Mouse (Mus musculus) left cerebral cortex, adult 8-10 months (tissue): ENCODE measurements around the gene Prom2. TPM values are rescaled to one million over a fixed set of nuclear protein-coding genes. Genes with fewer than 3 reads are reported as not detected.
A peak's percentile ranks its signal among the peaks of the same experiment; 100 is the strongest.

Experiments
- DNase-seq, 2 experiments: peaks; one replicate each; pipeline ENCODE4 v3.0.0; 2022; ENCODE audit warnings: low spot score in 2 of 2
- total RNA-seq, 4 experiments: library from RNA; stranded (reverse); gene quantifications; 2 replicates each; pipeline ENCODE4 v1.2.4; 2022

Gene Prom2
- total RNA-seq, 4 experiments from 2014 or later: 0.26 to 0.50 (median 0.38) TPM

DNA sequence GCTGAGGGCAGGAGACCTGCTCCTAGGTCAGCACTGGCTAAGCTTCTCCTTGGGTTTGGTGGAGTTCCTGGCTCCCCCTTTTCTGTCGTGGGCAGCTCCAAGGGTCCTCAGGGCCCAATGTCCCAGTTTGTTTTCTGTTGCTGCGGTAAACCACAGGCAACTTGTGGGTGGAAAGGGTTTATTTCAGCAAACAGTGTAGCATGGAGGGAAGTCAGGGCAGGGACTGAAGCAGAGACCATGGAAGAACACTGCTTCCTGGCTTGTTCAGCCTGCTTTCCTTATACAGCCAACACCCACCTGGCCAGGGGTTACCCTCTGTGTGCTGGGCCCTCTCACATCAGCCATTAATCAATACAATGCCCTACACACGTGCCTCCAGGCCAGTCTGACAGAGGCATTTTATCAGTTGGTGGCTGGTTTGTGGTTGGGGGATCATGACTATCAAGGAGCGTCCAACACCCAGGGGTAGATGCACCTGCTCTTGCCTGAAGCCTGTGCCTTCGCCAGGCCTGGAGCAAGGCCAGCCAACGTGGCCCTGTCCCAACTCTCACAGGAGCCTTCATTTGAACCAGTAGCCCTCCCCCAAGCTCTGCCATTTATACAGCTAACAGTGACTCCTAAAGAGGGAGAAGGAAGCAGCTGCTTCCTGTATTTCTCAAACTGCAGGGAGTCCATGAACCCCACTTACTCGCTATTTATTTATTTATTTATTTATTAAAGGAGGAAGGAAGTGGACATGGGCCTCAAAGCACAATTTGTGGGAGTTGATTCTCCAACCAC lies 17.1 kb downstream of the Prom2 start:
- no peak for DNase-seq

DNA sequence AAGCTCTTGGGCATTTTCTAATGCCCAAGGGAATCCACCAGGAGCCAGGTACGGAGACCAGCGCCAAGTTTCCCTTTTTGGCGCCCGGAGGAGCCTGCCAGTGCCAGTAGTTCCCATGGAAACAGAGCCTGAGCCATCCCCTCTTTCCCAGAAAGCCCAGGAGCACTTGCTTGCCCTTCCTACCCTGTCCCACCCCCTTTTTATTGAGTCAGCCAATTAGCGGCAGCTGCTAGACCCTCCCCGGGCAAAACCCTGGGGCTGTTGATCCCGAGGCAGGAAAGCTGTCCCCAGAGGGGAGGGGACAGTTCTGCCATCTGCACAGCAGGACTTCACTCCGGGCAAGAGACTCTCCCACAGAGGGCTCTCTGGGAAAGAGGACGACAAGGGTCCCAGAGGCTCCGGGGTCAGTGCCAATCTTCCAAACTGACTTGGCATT lies 19.2 kb downstream of the Prom2 start, which contains the start of gene Kcnip3:
TSS of gene Kcnip3 (minus strand) at position 89 of the 436 bp plus-strand sequence.
- DNase-seq: peak; percentile 63 to 87

DNA sequence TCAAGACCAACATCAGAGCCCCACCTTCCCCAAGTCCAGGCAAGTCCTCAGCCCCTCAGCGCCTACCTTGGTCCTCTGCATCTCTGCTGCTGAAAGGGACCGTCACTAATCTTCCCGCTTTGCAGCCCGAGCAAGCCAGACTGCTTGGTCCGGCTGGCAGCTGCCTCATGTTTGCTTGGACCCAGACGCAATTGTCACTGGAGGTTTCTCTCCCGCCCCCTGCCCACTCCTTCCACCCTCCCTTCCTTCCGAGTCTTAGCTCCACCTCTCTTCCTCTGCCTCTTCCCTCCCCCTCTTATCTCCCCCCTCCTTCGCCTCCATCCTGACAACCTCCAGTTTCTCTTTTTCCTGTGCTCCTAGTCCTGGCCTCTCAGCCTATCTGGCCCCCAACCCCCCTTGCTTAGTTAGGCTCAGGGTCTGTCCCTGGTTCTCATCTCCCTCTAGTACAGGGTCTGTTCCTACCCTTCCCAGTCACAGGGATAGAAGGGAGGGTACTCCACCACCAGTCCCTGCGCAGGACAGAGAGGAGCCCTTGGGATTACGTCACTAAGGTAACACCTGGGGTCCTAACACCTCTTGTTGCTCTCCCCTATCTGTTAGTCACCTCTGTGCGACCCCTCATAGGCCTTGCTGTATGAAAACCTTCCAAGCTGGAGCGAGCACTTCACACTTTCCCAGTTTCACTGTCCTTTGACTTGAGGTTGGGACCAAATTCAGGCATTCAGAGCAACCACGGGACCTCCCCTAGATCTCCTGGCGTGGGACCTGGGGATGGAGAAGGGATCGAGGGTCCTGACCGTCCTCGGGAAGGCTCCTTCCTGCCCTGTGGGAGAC lies 19.9 kb downstream of the Prom2 start:
- DNase-seq: peak; percentile 68 to 79

DNA sequence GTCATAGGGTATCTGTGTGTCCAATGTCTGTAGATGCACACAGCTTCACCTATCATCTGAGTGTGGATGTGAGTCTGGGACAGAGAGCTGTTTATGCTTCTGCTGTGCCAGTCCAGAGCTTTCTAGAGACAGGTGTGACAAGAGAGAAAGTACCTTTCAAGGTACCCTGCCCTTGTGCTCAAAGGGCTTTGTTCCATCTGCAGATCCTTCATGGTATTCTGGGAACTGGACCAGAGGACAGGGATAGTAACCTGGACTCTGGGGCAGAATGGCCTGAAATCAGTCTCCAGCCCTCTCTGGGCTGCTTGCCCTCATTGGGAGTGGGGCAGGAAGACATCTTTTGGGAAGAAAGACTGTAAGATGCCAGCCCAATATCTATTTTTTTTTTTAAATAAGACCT lies 21.1 kb downstream of the Prom2 start:
- DNase-seq: no peak

DNA sequence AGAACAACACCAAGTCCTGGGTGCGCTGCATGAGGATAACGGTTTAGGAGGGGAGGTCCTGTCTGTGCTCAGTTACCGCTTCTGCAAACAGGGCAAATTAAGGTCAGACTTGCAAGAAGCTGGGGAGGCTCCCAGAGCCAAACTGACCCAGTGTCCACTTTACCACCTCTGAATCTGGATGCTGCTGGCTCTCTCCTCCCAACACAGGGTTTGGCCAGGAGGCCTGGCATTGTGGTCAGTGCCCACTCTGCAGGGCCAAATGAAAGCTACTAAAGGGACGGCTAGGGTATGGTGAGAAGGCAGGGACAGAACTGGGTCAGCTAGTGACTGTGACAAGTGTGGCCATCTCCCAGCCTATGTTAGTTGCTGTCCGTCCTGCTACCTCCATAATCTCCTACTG lies 22.0 kb downstream of the Prom2 start:
- DNase-seq: no peak

DNA sequence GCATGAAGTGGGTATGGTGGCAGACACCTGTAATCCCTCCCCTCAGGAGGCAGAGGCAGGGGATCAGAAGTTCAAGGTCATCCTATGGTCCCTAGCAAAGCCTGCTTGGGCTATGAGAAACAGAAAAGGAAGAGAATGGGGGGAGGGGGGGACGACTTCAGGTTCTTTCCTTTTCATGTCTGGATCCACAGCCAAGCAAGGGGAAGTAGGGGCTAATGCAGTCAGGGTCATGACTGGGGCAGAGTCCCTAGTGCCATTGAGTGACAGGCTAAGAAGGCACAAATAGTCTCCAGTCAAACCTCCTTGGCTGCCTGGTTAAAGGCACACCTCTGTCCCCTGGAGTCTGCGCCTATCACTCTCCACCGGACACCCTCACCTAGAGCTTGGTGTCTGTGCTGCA lies 22.4 kb downstream of the Prom2 start:
- no peak for DNase-seq

DNA sequence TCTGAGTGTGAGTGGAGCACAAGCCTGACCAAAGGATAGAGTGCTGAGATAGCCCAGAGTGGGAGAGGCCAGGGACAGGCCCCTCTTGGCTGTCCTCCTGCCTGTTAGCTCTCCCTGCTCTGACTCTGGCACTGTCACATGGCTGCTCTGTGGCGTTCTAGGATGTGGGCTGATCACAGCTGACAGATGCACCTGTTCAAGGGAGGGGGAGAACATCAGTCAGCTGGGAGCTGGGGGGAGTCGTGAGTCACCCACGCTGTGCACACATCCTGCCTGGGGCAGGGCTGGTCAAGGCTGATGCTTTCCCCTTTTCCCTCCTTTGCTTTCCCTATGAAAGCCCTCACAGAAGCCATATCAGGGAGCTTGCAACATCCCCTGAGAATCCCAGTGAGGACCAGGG lies 23.0 kb downstream of the Prom2 start:
- peak in 1 of 2 experiments; percentile 83 for DNase-seq

DNA sequence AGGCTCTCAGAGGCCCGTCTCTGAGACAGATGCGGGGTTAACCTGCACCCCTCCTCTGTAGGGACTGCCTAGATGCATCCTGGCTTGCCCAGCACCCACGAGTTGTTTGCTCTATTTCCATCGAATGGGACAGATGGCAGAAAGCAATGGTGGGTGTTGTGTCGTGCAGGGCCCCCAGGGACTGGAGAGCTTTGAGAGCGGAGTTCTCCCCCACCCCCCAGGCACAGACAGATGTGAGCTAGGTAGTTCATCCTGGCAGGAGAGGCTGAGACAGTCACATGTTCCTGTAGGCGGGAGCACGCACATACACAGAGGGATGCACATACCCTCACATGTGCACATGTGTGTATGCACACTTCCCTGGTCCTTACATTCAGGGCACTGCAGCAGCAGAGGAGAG lies 24.2 kb downstream of the Prom2 start:
- peak in 1 of 2 experiments; percentile 92 for DNase-seq

DNA sequence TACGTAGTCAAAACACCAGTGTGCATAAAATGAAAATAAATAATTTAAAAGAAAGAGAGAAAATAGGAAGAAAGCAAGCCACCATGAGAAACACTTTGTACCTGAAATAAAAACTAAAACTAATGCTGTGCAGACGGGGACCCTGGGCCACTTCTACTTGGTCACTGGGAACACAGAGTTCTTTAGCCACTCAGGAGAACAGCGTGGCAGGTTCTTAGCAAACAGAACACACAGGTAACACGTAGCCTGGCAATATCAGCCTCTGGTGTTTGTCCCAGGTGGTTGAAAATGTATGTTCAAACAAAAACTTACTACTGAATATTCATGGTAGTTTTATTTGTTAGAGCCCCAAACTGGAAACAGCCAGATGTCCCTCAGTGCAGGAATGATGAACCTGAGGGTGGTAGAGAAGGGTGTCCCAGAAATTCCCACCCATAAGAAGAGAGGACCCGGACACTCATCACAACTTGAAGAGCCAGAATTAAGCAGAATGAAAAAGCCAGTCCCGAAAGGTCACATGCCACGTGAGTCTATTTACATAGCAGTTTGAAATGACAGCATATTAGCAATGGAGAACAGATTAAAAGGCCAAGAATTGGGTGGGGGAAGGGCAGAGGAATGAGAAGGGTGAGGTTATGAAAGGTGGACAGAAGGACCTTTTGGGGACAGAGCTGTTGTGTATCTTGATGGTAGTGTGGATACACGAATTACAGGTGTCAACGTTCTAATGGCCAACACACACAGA lies 26.7 kb downstream of the Prom2 start:
- DNase-seq: no peak

DNA sequence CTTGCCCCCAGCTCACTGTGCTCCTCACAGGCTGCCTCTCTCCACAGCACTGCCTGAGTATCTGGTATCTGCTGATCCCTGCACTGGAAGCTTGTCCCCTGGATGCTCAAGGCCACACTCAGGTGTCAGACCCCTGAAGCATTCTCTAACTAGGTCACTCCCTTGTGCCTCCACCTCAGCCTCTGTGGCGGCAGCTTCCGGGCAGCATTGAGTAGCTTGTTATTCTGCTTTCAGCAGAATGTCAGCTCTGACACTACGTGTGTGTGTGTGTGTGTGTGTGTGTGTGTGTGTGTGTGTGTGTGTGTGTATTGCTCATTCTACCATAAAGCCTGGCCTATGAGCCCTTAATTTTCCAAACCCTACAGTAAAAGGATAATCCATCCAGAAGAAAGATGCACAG lies 28.0 kb downstream of the Prom2 start:
- no peak for DNase-seq

DNA sequence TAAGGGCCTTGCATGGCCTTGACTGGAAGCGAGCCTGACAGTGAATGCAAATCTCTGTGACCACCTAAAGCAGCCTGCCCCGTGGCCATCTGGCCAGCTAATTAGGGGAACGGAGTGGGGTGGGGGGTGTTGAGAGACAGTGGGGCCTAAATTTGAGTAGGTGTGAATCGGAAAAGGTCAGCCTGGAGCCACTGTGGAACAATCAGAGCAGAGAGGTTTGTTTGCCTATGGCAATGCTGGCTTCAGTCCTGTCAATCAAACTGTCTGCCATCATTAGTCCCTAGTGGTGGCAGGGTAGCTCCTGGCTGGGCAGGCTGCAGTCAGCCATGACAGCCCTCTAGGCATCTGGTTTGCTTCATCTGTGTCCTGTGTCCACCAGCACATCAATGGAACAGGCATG lies 29.8 kb downstream of the Prom2 start:
- no peak for DNase-seq

DNA sequence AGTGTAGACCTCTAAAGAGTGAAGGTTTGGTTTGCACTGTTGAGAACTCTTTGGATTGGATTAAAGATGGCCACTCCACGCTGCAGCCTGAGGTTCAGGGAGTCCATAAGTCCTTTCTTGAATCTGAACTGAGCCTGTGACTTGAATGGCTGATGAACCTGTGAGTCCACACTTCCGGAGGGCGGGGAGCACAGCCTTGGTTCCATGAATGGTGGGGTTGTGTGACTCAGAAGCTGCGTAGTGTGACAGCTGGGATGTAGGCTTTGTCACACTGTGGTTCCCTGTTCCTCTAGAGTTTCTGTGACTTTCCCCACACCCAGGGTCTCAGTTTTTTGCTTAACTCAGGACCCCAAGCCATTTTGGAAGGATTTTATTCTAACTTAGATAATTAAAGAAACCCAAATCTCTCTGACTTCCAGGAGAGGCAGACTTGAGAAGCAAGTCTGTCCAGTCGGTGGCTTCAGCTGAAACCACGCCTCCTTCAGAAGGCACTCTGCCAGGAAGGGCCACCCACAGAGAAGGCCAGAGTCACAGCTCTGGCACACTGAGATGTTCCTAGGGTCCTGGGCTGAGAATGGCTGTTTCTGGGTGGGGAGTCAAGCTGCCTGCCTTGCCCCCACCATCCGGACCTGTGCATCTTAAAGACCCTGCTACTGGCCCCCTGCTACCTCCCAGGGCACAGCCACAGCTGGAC lies 33.2 kb downstream of the Prom2 start:
- no peak for DNase-seq

DNA sequence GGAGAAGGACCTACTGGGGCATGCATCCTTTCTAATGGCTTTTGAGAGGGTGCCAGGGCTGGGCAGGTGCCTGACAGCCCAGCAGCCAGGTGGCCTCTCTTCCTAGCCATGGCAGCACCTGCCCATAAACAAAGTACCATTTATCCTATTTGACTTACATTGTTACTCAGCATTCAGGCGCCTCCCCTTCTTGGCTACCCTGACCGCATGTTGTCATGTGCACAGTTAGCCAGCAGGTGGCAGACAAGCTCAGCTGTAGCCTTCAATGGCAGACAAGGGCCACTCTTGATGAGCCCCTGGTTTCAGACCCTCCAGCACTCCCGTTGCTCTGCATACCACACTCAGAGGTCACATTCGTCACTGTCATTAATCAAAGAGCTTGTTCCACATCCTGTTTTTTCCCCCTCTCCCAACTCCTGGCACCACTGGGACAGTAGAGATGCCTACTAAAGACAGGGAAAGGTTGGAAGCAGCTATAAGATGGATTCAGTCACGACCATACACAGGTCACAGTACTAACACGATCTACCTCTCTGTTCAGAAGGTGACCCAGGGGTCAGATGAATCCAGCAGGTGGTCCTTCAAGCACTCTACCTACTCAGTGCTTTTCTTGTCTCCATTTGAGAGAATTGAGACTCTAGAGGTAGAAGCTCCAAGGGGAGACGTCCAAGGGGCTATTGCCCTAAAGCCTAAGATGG lies 34.0 kb downstream of the Prom2 start:
- peak; percentile 67 to 92 for DNase-seq

DNA sequence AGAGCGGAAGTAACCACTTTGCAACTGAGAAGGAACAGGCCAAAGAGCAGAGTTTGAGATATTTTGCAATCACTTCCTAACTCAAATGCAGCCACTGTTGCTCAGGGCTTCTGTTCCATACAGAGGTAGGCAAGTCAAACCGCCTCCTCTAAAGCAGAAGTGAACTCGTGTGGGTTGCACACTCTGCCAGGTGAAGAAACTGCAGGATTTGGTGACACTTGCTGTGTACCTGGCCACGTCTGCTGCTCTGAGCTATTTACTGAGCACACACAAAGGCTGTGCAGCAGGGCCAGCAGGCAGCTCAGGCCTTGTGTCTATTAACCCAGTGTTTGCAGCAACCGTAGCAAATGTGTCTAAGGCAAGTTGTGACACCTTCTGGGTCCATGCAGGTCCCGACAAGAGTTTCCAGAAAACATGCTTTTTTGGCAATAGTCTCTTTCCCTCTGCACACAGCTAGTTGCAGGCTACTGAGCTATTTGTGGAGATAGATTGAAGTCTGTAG lies 35.1 kb downstream of the Prom2 start:
- DNase-seq: no peak

DNA sequence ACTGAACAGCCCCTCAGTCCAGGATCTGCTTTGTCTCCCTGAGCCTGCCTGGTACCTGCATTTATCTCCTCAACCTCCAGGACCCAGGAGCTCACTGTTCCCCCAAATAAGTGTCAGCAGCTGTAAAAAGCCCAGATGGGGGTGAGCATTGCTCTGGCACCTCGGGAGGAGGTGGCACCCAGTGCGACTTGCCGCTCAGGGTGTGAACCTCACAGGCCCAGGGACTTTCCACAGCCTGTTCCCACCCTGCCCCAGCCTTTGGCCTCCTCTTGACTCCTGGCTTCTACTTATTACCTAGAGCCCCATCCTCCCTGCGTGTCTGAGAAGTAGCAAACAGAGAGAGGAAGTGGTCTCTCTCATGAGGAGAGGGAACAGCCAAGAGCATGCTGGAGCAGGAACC lies 36.1 kb downstream of the Prom2 start:
- DNase-seq: no peak

DNA sequence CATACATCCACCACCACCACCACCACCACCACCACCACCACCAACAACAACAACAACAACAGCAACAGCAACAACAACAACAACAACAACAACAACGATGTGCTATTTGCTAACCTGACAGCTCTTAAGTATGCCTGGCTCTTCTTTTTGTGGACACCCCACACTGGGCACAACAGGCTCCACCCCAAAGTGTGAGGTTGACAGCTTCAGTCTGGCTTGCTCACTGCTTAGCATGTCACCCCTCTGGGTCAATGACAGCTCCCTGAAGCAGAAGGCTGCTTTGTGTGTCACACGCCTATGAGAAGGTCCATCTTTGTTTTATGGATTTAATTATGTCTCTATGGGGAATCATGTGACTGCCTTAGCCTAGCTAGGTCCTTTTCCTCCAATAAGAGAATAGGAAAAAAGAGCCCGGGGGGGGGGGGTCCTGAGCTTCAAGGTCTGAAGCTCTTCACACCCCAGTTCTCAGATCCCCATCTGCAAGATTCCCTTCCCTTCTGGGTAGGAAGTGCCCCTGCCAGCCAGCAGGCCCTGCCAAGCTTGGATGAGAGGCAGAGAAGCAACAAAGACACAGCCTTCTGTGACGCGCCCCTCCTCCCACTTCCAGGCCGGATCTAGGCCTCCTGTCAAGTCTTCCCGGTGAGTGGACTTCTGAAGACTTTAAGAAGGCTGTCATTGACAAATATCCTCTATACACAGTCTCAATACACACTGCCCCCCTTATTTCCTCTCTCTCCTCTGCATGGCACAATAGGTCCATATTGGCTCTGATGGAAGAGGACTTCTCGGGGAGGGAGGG lies 37.3 kb downstream of the Prom2 start:
- peak in 1 of 2 experiments; percentile 55 for DNase-seq

DNA sequence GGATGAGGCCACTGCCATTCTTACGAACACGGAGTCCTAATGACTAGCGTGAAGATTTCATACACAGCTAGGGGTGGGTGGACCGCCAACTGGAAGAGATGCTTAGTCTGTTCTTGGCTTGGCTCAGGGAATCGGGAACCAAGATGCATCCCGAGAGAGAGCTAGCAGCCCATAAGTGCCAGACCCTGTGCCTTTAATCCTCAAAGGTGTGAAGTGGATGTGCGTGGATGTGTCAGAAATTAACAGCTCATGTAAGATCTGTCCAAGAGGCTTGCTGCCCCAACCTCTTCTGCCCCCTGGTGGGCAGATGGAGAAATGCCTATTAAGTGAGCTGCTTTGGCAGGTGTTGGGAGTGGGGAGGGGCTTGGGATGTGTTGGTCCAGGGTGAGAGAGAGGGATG lies 40.2 kb downstream of the Prom2 start:
- DNase-seq: peak in 1 of 2 experiments; percentile 77

DNA sequence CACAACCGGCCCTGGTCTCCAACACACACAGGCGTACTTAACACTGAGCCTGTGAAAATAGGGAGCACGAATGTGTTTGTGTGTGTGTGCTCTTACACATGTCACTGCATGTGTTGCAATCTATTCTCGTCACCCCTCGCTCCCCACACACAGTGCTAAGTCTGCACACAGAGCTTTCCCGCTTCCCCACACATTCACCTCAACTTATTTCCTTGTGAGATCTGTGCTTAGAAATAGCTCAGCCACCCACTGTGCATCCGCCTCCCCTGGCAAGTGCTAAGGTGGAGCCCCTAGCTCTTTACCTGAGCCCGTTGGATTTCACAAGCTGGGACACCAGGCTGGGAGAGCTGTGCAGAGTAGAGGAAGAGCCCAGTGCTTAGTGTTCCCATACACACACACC lies 42.5 kb downstream of the Prom2 start:
- peak in 1 of 2 experiments; percentile 73 for DNase-seq

DNA sequence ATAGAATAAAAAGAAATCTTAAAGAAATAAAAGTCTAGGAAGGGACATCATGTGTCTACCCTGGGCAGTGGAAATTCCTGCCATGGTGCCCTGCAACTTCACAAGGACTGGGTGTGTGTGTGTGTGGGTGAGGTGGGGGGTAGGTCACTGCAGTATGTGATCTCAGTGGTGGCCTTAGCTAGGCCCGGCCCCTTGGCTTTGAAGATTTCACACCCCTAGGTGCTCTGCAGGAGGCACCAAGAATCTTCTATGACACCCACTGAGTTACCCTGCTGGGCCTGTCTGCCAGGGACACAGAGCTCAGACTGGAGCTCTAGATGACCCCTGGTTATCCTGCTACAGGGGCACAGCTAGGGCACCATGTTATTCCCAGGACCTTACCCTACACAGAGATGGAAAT lies 44.9 kb downstream of the Prom2 start:
- DNase-seq: no peak
